Mouse (Mus musculus) lung, embryonic 14.5 days (tissue): ENCODE measurements around the gene Adgb. TPM values are rescaled to one million over a fixed set of nuclear protein-coding genes. Genes with fewer than 3 reads are reported as not detected.

Experiments used
- ATAC-seq: fragments of 200-750 bp; cut with Nextera tagmentation; 2 replicates; pipeline ENCODE4 v1.8.0; 2017; ENCODE audit warnings: mild to moderate bottlenecking, moderate TSS enrichment, moderate library complexity; ENCODE audit not compliant: insufficient read depth
- DNase-seq: peaks from one replicate; pipeline ENCODE4 v3.0.0-alpha.2; 2015
- H3K27ac ChIP-seq: fragments of 300-500 bp; sonication (generic); 2 replicates; pipeline ENCODE4 v1.5.1; 2014; ENCODE audit warnings: low read depth, mild to moderate bottlenecking, moderate library complexity
- H3K27me3 ChIP-seq: fragments of 300-500 bp; sonication (generic); 2 replicates; pipeline ENCODE4 v1.6.1; 2014; ENCODE audit warnings: low read length, control low read depth; ENCODE audit not compliant: insufficient read depth
- H3K36me3 ChIP-seq: fragments of 300-500 bp; sonication (generic); 2 replicates; pipeline ENCODE4 v1.6.1; 2014; ENCODE audit warnings: control low read depth; ENCODE audit not compliant: insufficient read depth
- H3K4me1 ChIP-seq: fragments of 300-500 bp; sonication (generic); 2 replicates; pipeline ENCODE4 v1.6.1; 2014; ENCODE audit warnings: antibody characterized with exemption, control low read depth; ENCODE audit not compliant: insufficient read depth
- H3K4me2 ChIP-seq: fragments of 300-500 bp; sonication (generic); 2 replicates; pipeline ENCODE4 v1.6.1; 2014; ENCODE audit warnings: mild to moderate bottlenecking
- H3K4me3 ChIP-seq: fragments of 300-500 bp; sonication (generic); 2 replicates; pipeline ENCODE4 v1.5.1; 2014; ENCODE audit warnings: low read depth, low read length
- H3K9ac ChIP-seq: fragments of 300-500 bp; sonication (generic); 2 replicates; pipeline ENCODE4 v1.6.1; 2014
- H3K9me3 ChIP-seq: fragments of 300-500 bp; sonication (generic); 2 replicates; pipeline ENCODE4 v1.6.1; 2016; ENCODE audit warnings: low read depth, low read length, control low read depth
- CTCF ChIP-seq: IDR thresholded peaks from 2 replicates; pipeline ENCODE4 v1.5.1; 2016; ENCODE audit warnings: antibody characterized with exemption, low read depth
- WGBS: fragments of 180-500 bp; shearing (Covaris S2); extraction: QIAGEN DNeasy Blood & Tissue Kit; methylation state at CpG from one replicate; pipeline ENCODE4 v1.1.7; 2014; 5-methylcytosine and 5-hydroxymethylcytosine counted together
- polyA plus RNA-seq: library from polyadenylated mRNA; unstranded; fragments of >200 nt; fragmentation: Nextera tagmentation; extraction: Ambion mirVana; gene quantifications from 2 replicates; pipeline ENCODE4 v1.2.1, GENCODE M21; 2014

Adgb gene
- polyA plus RNA-seq, 1 experiment from 2014 or later = 0.50 TPM

DNA sequence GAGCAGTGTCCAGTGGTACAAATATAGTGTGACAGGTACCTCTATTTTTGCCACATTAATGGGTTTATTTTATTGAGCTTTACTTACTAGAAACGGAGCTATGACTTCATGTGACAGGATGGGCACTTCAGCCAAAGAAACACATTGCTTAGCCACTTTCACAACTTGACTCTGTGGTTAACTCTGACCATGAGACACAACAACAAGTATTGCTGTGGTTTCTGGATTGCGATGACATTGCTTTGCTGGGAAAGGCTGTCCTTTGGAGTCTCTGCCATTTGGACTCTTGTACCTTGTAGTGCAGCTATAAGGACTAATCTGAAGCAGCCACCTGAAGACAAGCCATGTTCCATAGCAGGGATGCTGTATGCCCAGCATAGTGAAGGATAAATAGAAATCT, 156.5 kb downstream of the Adgb start:
- Histone ChIP-seq H3K9ac (no peak overlapping the region), H3K36me3 (no peaks in the 10 kb centered on the region), H3K27ac (no peak overlapping the region), H3K4me3 (no peak overlapping the region), H3K9me3 (no peaks in the 10 kb centered on the region), H3K4me1 (no peaks in the 10 kb centered on the region), H3K4me2 (no peak overlapping the region), H3K27me3 (no peaks in the 10 kb centered on the region)
- no peak for TF ChIP-seq CTCF
- WGBS = 83% methylated on average over 2 of the region's 2 CpGs
- DNase-seq = no peak
- ATAC-seq = no peak

DNA sequence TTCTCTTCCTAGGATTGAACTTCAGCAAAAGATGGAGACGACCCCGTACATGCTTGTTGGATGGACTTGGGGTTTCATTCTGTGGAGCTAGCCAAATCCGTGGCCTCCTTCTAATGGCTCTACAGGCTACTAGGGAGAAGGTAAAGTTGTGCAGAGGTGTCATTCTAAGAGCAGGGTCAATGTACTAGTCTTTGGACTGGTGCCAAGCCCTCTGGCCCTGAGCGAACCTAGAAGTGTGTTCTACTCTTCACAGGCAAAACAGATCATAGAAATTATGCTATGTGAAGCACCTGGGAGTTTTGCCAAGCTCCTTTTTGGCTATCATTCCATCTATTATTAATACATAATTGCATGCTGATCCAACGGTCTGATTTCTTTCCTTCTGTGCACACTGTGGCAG, 157.6 kb downstream of the Adgb start:
- no peak for TF ChIP-seq CTCF
- H3K4me1 ChIP-seq = no peaks in the 10 kb centered on the region
- DNase-seq (no peak), ATAC-seq (no peak)
- no peaks in the 10 kb centered on the region for H3K27me3 ChIP-seq
- H3K9me3 ChIP-seq = no peaks in the 10 kb centered on the region
- H3K4me3 ChIP-seq = no peak overlapping the region
- no peaks in the 10 kb centered on the region for H3K36me3 ChIP-seq
- H3K4me2 ChIP-seq = no peak overlapping the region
- 65% methylated on average over 5 of the region's 5 CpGs for WGBS
- no peak overlapping the region for H3K27ac ChIP-seq
- H3K9ac ChIP-seq = no peak overlapping the region

DNA sequence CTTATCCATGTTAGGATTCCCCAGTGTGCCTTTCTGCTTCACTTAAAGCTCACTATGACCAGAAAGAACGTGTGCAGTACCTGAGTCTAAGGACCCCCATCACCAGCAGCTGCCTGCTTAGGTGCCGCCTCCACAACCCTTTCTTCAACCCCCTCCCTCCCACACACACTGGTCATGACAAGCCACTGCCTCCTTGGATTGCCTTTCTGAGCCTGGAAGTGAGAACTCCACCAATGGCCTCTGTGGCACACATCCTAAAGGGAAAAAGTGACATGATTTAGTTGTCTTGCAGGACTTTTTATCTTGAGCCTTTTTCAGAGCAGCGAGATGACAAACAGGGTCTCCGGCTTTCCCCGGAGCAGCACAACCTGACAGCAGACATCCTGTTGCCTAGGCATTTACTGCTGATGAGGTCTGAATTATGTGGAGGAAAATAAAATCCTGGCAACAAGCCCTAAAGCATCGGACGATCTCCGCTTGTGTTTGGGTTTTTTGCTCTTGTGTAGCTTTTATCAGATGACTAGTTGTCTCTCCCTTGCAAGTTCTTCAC, 162.2 kb downstream of the Adgb start:
- H3K9me3 ChIP-seq = no peaks in the 10 kb centered on the region
- H3K4me2 ChIP-seq = no peak overlapping the region
- TF ChIP-seq CTCF = no peak
- H3K4me1 ChIP-seq = no peaks in the 10 kb centered on the region
- peak; percentile 34 for DNase-seq
- no peak overlapping the region for H3K4me3 ChIP-seq
- H3K27ac ChIP-seq = no peak overlapping the region
- WGBS = 45% methylated on average over 8 of the region's 8 CpGs
- no peaks in the 10 kb centered on the region for H3K27me3 ChIP-seq
- H3K36me3 ChIP-seq = no peaks in the 10 kb centered on the region
- ATAC-seq = peak; percentile 66; the same call in 1 of the 2 replicates
- no peak overlapping the region for H3K9ac ChIP-seq

DNA sequence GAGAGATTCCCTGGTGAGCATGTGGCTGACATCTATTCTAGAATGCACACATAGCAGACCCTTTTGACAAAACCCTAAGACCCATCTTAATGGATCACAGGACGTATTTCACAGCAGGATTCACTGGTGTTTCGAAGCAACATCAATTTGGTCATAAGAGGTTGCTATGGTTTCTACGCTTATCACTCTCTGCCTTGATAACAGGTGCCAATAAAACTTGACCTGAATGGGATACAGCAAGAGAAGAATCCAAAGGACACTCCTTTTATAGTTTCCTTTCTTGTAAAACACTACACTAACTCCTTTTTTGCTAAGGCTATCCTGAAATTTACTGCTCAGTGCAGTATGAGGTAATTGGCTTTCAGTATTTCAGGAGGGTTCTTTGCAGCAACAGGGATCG, 163.1 kb downstream of the Adgb start:
- Histone ChIP-seq H3K9ac (no peak overlapping the region), H3K27me3 (no peaks in the 10 kb centered on the region), H3K4me2 (no peak overlapping the region), H3K4me3 (no peak overlapping the region), H3K36me3 (no peaks in the 10 kb centered on the region), H3K4me1 (no peaks in the 10 kb centered on the region), H3K27ac (no peak overlapping the region), H3K9me3 (no peaks in the 10 kb centered on the region)
- no peak for ATAC-seq
- WGBS = 79% methylated on average over 4 of the region's 4 CpGs
- no peak for DNase-seq
- no peak for TF ChIP-seq CTCF

DNA sequence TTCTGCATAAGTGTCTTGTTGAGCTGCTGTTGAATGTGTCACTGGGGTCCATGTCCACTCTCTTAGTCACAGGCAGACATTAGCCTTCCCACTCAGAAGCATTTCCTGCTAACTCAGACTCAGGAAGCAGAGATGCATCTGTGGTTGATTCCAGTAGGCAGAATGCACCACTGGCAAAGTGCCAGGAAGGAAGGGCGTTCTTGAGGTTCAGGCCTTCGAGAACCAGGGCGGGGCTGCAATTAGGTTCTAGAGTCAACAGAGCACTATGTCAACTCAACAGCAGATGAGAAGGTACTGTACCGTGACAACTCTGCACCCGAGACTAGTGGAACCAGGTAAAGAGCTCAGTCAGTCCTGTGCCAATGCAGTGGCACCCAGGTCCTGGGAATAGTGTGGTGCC, 164.7 kb downstream of the Adgb start:
- no peak overlapping the region for H3K27ac ChIP-seq
- no peaks in the 10 kb centered on the region for H3K4me1 ChIP-seq
- WGBS = 65% methylated on average over 5 of the region's 5 CpGs
- no peak overlapping the region for H3K9ac ChIP-seq
- no peaks in the 10 kb centered on the region for H3K36me3 ChIP-seq
- no peaks in the 10 kb centered on the region for H3K27me3 ChIP-seq
- DNase-seq = peak; percentile 51
- H3K4me3 ChIP-seq = no peak overlapping the region
- no peak overlapping the region for H3K4me2 ChIP-seq
- H3K9me3 ChIP-seq = no peaks in the 10 kb centered on the region
- no peak for TF ChIP-seq CTCF
- no peak for ATAC-seq

DNA sequence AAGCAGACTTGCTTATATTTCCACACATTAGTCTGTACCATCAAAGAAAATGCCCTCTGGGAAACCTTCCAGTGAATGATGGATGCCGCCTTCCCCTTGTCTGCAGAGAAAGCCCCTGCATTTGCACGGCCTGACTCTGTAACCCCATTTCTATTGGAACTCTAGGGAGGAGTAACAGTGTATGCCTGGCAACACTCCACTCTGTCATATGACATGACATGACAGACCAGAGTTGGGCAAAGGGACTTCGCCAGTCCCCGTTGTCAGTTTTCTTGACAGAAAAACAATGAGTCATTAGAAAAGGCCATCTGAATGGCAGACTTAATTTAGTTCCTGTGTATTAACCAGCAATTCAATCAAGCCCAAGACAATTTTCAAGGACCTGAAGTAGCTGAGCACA, 167.8 kb downstream of the Adgb start:
- Histone ChIP-seq H3K27ac (no peak overlapping the region), H3K4me2 (no peak overlapping the region), H3K4me3 (no peak overlapping the region), H3K9me3 (no peaks in the 10 kb centered on the region), H3K4me1 (no peaks in the 10 kb centered on the region), H3K9ac (no peak overlapping the region), H3K36me3 (no peaks in the 10 kb centered on the region), H3K27me3 (no peaks in the 10 kb centered on the region)
- no peak for TF ChIP-seq CTCF
- WGBS = 75% methylated on average over 4 of the region's 4 CpGs
- ATAC-seq = no peak
- DNase-seq = no peak

DNA sequence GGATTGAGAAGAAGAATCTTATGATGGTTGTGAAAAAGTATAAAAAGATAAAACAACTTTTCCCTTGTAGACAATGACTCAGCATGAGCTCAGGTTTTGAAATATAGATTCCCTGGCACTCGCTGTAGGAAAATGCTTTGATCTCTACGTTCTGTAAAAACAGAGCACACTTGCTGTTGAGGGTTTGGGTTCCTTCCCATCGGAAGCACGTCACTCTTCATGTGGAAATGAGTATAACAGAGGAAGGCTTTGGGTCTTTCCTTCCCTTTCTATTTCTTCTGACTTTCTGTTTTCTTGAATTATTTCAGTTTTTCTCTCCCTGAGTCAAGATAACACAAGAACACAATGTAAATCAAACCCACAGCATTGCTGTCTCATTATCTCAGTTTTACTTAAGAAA, 170.4 kb downstream of the Adgb start:
- Histone ChIP-seq H3K4me3 (no peak overlapping the region), H3K4me2 (no peak overlapping the region), H3K36me3 (no peaks in the 10 kb centered on the region), H3K4me1 (no peaks in the 10 kb centered on the region), H3K9me3 (no peaks in the 10 kb centered on the region), H3K27ac (no peak overlapping the region), H3K9ac (no peak overlapping the region), H3K27me3 (no peaks in the 10 kb centered on the region)
- no peak for DNase-seq
- 30% methylated on average over 4 of the region's 4 CpGs for WGBS
- ATAC-seq = no peak
- TF ChIP-seq CTCF = no peak
